In the genomic region with DNA sequence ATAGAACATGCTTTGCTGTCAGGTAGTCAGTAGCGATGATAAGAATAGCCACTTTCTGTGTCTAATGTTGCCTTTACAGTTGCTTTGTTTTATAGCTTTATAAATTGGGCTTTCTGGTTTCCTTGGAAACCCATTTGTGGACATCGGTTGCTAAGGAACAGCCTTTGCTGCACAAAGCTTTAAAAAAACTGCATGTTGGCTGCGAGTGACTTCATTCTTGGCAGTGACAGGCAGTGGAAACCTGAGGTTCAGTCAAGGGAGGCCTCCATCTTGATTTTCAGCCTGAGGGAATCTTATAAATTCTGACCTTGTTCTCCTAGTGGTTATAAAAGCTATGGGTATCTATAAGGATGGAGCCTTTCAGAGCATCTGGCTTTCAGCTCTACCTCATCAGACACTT, we compare ENCODE assay signal across 10 mouse cellular contexts. TPM values are rescaled to one million over a fixed set of nuclear protein-coding genes. Genes with fewer than 3 reads are reported as not detected.
DNase-seq lines count a peak whose midpoint lies in the region; ATAC-seq and TF ChIP-seq lines count a peak whose summit lies in the region.
"Had no signal": no experiment of that assay in that cellular context is flagged by ENCODE, and none has a peak within 500 bp of the region (broad histone marks: within the 10 kb centered on the region; RNA-seq: fewer than 3 reads in every experiment).

No protein-coding gene starts in this region.

- H3K36me3 ChIP-seq in lung, embryonic 14.5 days (ENCODE audit: insufficient read depth) = no peaks in the 10 kb centered on the region
- no peaks in the 10 kb centered on the region for H3K36me3 ChIP-seq in forebrain, embryonic 14.5 days (ENCODE audit: control insufficient read depth, insufficient read depth, low read length)

- H3K9me3 ChIP-seq in lung, embryonic 14.5 days (ENCODE audit: low read depth, low read length) = no peaks in the 10 kb centered on the region
- H3K9me3 ChIP-seq in forebrain, embryonic 14.5 days (replicated peaks; ENCODE audit: control insufficient read depth, low read length) = no peaks in the 10 kb centered on the region

- H3K4me1 ChIP-seq in lung, embryonic 14.5 days (ENCODE audit: insufficient read depth) = no peaks in the 10 kb centered on the region
- H3K4me1 ChIP-seq in forebrain, embryonic 14.5 days (ENCODE audit: control insufficient read depth, insufficient read depth, low read length) = peaks cover 20% of the 10 kb centered on the region
- H3K4me1 ChIP-seq in lung, adult 2 months (ENCODE audit: control insufficient read depth, insufficient read depth, low read length) = no peaks in the 10 kb centered on the region

- TF ChIP-seq CTCF in lung, embryonic 14.5 days (IDR thresholded peaks at IDR 0.05; ENCODE audit: low read depth) = no peak
- TF ChIP-seq CTCF in lung, adult 2 months (IDR thresholded peaks at IDR 0.05; ENCODE audit: insufficient read depth, low read length) = no peak

- H3K9ac ChIP-seq in lung, embryonic 14.5 days = no peak overlapping the region
- H3K9ac ChIP-seq in forebrain, embryonic 14.5 days (ENCODE audit: low read length) = 0 out of 2 replicates have a peak overlapping the region, but pooled peaks have one; percentile 7

- H3K27me3 ChIP-seq in lung, embryonic 14.5 days (ENCODE audit: insufficient read depth, low read length) = no peaks in the 10 kb centered on the region
- no peaks in the 10 kb centered on the region for H3K27me3 ChIP-seq in forebrain, embryonic 14.5 days (replicated peaks; ENCODE audit: control insufficient read depth, insufficient read depth, low read length)

- no peak for ATAC-seq in lung, embryonic 14.5 days (ENCODE audit: insufficient read depth)
- ATAC-seq in forebrain, embryonic 14.5 days = peak; percentile 92

- no peak overlapping the region for H3K4me2 ChIP-seq in lung, embryonic 14.5 days
- H3K4me2 ChIP-seq in forebrain, embryonic 14.5 days (ENCODE audit: low read length) = peak overlapping the region; percentile 24; the same call in 1 of the 2 replicates
- H3K4me2 ChIP-seq: liver, embryonic 11.5 days had no signal

- TF ChIP-seq POLR2A in lung, adult 2 months (IDR thresholded peaks at IDR 0.05; ENCODE audit: borderline replicate concordance, extremely low read depth, low read depth, low read length) = no peak

- WGBS in lung, embryonic 14.5 days = 59% methylated on average over 3 of the region's 3 CpGs
- WGBS in forebrain, embryonic 14.5 days = 4% methylated on average over 3 of the region's 3 CpGs
- 50% methylated on average over 3 of the region's 3 CpGs for WGBS in lung, adult 2 months

- DNase-seq in lung, embryonic 14.5 days = peak; percentile 37
- no peak for DNase-seq in lung, adult 18-20 months
- peak; percentile 97 for DNase-seq in forebrain, embryonic 14.5 days (ENCODE audit: low spot score)
- DNase-seq in left cerebral cortex, adult 9 months (ENCODE audit: low spot score in 2 of 2) = peak; percentile 56 to 69
- DNase-seq in retina, postnatal 1 day = peak; percentile 62
- DNase-seq in adrenal gland, postnatal 25 days = no peak
- DNase-seq in lung, adult 2 months = no peak
- DNase-seq: cerebellum, postnatal 25 days; thymus, postnatal 36 days had no signal

- no peak overlapping the region for H3K27ac ChIP-seq in lung, embryonic 14.5 days (ENCODE audit: low read depth)
- peak overlapping the region; percentile 53 for H3K27ac ChIP-seq in forebrain, embryonic 14.5 days (ENCODE audit: low read depth, low read length)

- no peak overlapping the region for H3K4me3 ChIP-seq in lung, embryonic 14.5 days (ENCODE audit: low read depth, low read length)
- H3K4me3 ChIP-seq in forebrain, embryonic 14.5 days (ENCODE audit: low read depth, low read length) = no peak overlapping the region
- no peak overlapping the region for H3K4me3 ChIP-seq in lung, adult 2 months (replicated peaks; ENCODE audit: extremely low read depth, low read depth, low read length)

RNA-seq across cellular contexts. Expression of a gene that starts 42.1 kb away (rescaled TPM):
- 9.1 and 11.3 TPM in 2 replicates for polyA plus RNA-seq in lung, embryonic 14.5 days (2014; fragmentation: Nextera tagmentation; extraction: Ambion mirVana)
- 140 and 192 TPM in 2 replicates for polyA plus RNA-seq in forebrain, embryonic 14.5 days (2014; fragmentation: Nextera tagmentation; extraction: Ambion mirVana)
- total RNA-seq in adrenal gland, postnatal 25 days (2021) = 2.3 and 2.4 TPM in 2 replicates
- polyA plus RNA-seq in lung, adult 2 months (2012; rRNA removed) = 1.6 and 1.9 TPM in 2 replicates

Comparison
In these comparisons a context has a peak if more than half of its experiments do, and no peak if none do; other contexts are left out.
1. DNase-seq: peak in lung, embryonic 14.5 days (single experiment), forebrain, embryonic 14.5 days (single experiment), left cerebral cortex, adult 9 months (2 of 2) and retina, postnatal 1 day (single experiment); none in lung, adult 18-20 months (0 of 2), adrenal gland, postnatal 25 days (single experiment) and lung, adult 2 months (single experiment).
2. RNA of a gene that starts 42.1 kb away (polyA plus RNA-seq): 140 to 192 TPM in forebrain, embryonic 14.5 days; 9.1 to 11.3 TPM in lung, embryonic 14.5 days and 1.6 to 1.9 TPM in lung, adult 2 months; every median in the first group is over 10 times any median in the second.